Mouse (Mus musculus) left cerebral cortex, adult 2 months (tissue): ENCODE data around the gene Wnt5a. TPM values are rescaled to one million over a fixed set of nuclear protein-coding genes. Genes with fewer than 3 reads are reported as not detected.

Experiments used
- DNase-seq, 2 experiments: peaks; one replicate each; pipeline ENCODE4 v3.0.0; 2021 to 2022; ENCODE audit warnings: low spot score in 2 of 2, mixed read lengths in 1 of 2; ENCODE audit errors: extremely low spot score in 1 of 2
- H3K27ac ChIP-seq: fragments of 200-600 bp; 2 replicates; pipeline ENCODE4 v1.8.1; 2022
- H3K4me3 ChIP-seq: fragments of 200-600 bp; 2 replicates; pipeline ENCODE4 v1.8.1; 2022
- CTCF ChIP-seq: fragments of 200-600 bp; IDR thresholded peaks from 2 replicates; pipeline ENCODE4 v1.8.1; 2022; ENCODE audit warnings: antibody characterized with exemption, mild to moderate bottlenecking, moderate library complexity
- intact Hi-C: fragments of 180-260 bp; cut with DNase I; formaldehyde crosslinking; loops from one replicate; pipeline ENCODE4 v1.15.1; 2025
- total RNA-seq, 2 experiments: library from RNA; stranded (reverse); gene quantifications; 2 replicates each; pipeline ENCODE4 v1.2.3; 2021

Wnt5a gene
- total RNA-seq, 2 experiments from 2014 or later: 9.6 to 10.1 TPM

- H3K4me3 ChIP-seq: no peak overlapping the region
- no peak for DNase-seq
- no peak overlapping the region for H3K27ac ChIP-seq
- no peak for TF ChIP-seq CTCF
- intact Hi-C loops: no loop called here
These were observed 28.4 kb downstream of the Wnt5a start for GRCm38 (mm10) chr14:28532943-28533342.

- intact Hi-C loops: no loop called here
- TF ChIP-seq CTCF: no peak
- Histone ChIP-seq H3K27ac (no peak overlapping the region), H3K4me3 (no peak overlapping the region)
- no peak for DNase-seq
These were observed 29.3 kb downstream of the Wnt5a start for GRCm38 (mm10) chr14:28533876-28534275.

- intact Hi-C loops: no loop called here
- no peak for TF ChIP-seq CTCF
- H3K27ac ChIP-seq: no peak overlapping the region
- DNase-seq: no peak
- H3K4me3 ChIP-seq: no peak overlapping the region
These were observed 31.3 kb downstream of the Wnt5a start for GRCm38 (mm10) chr14:28535814-28536213.

GRCm38 (mm10) chr14:28539577-28539976 lies 35.0 kb downstream of the Wnt5a start:
- no peak overlapping the region for H3K27ac ChIP-seq
- no peak overlapping the region for H3K4me3 ChIP-seq
- intact Hi-C loops: no loop called here
- no peak for DNase-seq
- TF ChIP-seq CTCF: no peak

GRCm38 (mm10) chr14:28542117-28542741 lies 37.7 kb downstream of the Wnt5a start:
- no peak for TF ChIP-seq CTCF
- intact Hi-C loops: no loop called here
- Histone ChIP-seq H3K27ac (no peak overlapping the region), H3K4me3 (no peak overlapping the region)
- DNase-seq: no peak

- intact Hi-C loops: no loop called here
- no peak overlapping the region for H3K27ac ChIP-seq
- DNase-seq: no peak
- no peak overlapping the region for H3K4me3 ChIP-seq
- TF ChIP-seq CTCF: no peak
These were observed 57.3 kb downstream of the Wnt5a start for GRCm38 (mm10) chr14:28561861-28562260.
